Mouse (Mus musculus) right cerebral cortex, postnatal 10 days (tissue): ENCODE results near the gene Pdcd1.
"Not testable (repeated sequence)": the region's sequence is repeated elsewhere in the genome, so short reads cannot be mapped to it uniquely, and the experiment has no call there.

Source experiments
- DNase-seq, 2 experiments: peaks; one replicate each; pipeline ENCODE4 v3.0.0; 2021; ENCODE audit warnings: low spot score in 2 of 2

The Pdcd1 gene

GRCm38 (mm10) chr1:94033075-94033602, 19.2 kb downstream of the Pdcd1 start:
- DNase-seq, result no peak

- no peak for DNase-seq
These were observed 23.6 kb downstream of the Pdcd1 start for GRCm38 (mm10) chr1:94028741-94029140.

- DNase-seq, result peak; percentile 48 to 54
These were observed 24.7 kb downstream of the Pdcd1 start for GRCm38 (mm10) chr1:94027506-94028108.

- DNase-seq, result peak; percentile 33 to 47
These were observed 32.2 kb downstream of the Pdcd1 start, which contains the start of gene Neu4 for GRCm38 (mm10) chr1:94020151-94020550. Neu4 (plus strand) TSS chr1:94020451.

GRCm38 (mm10) chr1:94011643-94012042, 40.7 kb downstream of the Pdcd1 start:
- no peak for DNase-seq

- peak; percentile 75 to 87 for DNase-seq
These were observed 43.5 kb downstream of the Pdcd1 start for GRCm38 (mm10) chr1:94008826-94009225.

- not testable (repeated sequence) for DNase-seq
These were observed 46.3 kb downstream of the Pdcd1 start for GRCm38 (mm10) chr1:94005954-94006506.

- DNase-seq, result no peak
These were observed 51.3 kb downstream of the Pdcd1 start for GRCm38 (mm10) chr1:94001023-94001422.

- peak in 1 of 2 experiments; percentile 4 for DNase-seq
These were observed 60.9 kb downstream of the Pdcd1 start for GRCm38 (mm10) chr1:93991491-93991890.

- peak in 1 of 2 experiments; percentile 18 for DNase-seq
These were observed 61.3 kb downstream of the Pdcd1 start for GRCm38 (mm10) chr1:93991068-93991467.

GRCm38 (mm10) chr1:93990209-93990608, 62.1 kb downstream of the Pdcd1 start, which contains the start of gene Gal3st2c:
Gal3st2c (plus strand) TSS chr1:93990509.
- not testable (repeated sequence) for DNase-seq

GRCm38 (mm10) chr1:93988786-93989185, 63.6 kb downstream of the Pdcd1 start:
- DNase-seq, result no peak
